Mouse (Mus musculus) cerebellum, postnatal 25 days (tissue): ENCODE measurements around the gene Ube2cbp.
A peak's percentile ranks its signal among the peaks of the same experiment; 100 is the strongest.

ENCODE experiments used
- DNase-seq, 2 experiments: peaks; one replicate each; pipeline ENCODE4 v3.0.0; 2021; ENCODE audit warnings: mixed read lengths in 2 of 2

Ube2cbp gene

GRCm38 (mm10) chr9:86464151-86465105 is at the start of gene Ube2cbp:
Gene Ube2cbp, minus strand, starts transcription at chr9:86464950.
- DNase-seq, result peak; percentile 95 to 96

- no peak for DNase-seq
These were observed 49.6 kb upstream of the Ube2cbp start for GRCm38 (mm10) chr9:86514390-86514789.

GRCm38 (mm10) chr9:86513733-86514132 is 49.0 kb upstream of the Ube2cbp start:
- DNase-seq, result no peak

GRCm38 (mm10) chr9:86507437-86507836 is 42.7 kb upstream of the Ube2cbp start:
- no peak for DNase-seq

- DNase-seq, result no peak
These were observed 34.3 kb upstream of the Ube2cbp start for GRCm38 (mm10) chr9:86499083-86499482.

- no peak for DNase-seq
These were observed 31.5 kb upstream of the Ube2cbp start for GRCm38 (mm10) chr9:86496261-86496660.

GRCm38 (mm10) chr9:86491740-86492139 is 27.0 kb upstream of the Ube2cbp start:
- peak; percentile 17 to 28 for DNase-seq

- DNase-seq, result no peak
These were observed 17.5 kb upstream of the Ube2cbp start for GRCm38 (mm10) chr9:86482236-86482635.

GRCm38 (mm10) chr9:86478414-86479093 is 13.8 kb upstream of the Ube2cbp start:
- DNase-seq, result peak in 1 of 2 experiments; percentile 21

- no peak for DNase-seq
These were observed 12.0 kb upstream of the Ube2cbp start for GRCm38 (mm10) chr9:86476763-86477162.

GRCm38 (mm10) chr9:86475956-86476355 is 11.2 kb upstream of the Ube2cbp start:
- no peak for DNase-seq

GRCm38 (mm10) chr9:86466990-86467870 is 2.5 kb upstream of the Ube2cbp start, which contains the start of gene Dop1a:
Gene Dop1a, plus strand, starts transcription at chr9:86467154.
- DNase-seq, result peak; percentile 96 to 98

- DNase-seq, result no peak
These were observed 11.1 kb downstream of the Ube2cbp start for GRCm38 (mm10) chr9:86453626-86454025.

- peak; percentile 65 to 74 for DNase-seq
These were observed 13.1 kb downstream of the Ube2cbp start for GRCm38 (mm10) chr9:86451617-86452016.

GRCm38 (mm10) chr9:86451094-86451493 is 13.7 kb downstream of the Ube2cbp start:
- DNase-seq, result no peak

GRCm38 (mm10) chr9:86449581-86449980 is 15.2 kb downstream of the Ube2cbp start:
- peak; percentile 84 to 89 for DNase-seq

- no peak for DNase-seq
These were observed 17.3 kb downstream of the Ube2cbp start for GRCm38 (mm10) chr9:86447431-86447830.

- DNase-seq, result no peak
These were observed 17.9 kb downstream of the Ube2cbp start for GRCm38 (mm10) chr9:86446847-86447246.

GRCm38 (mm10) chr9:86442248-86442647 is 22.5 kb downstream of the Ube2cbp start:
- DNase-seq, result no peak

GRCm38 (mm10) chr9:86438337-86439009 is 26.3 kb downstream of the Ube2cbp start:
- DNase-seq, result no peak

GRCm38 (mm10) chr9:86436608-86437007 is 28.1 kb downstream of the Ube2cbp start:
- no peak for DNase-seq

GRCm38 (mm10) chr9:86435510-86435909 is 29.2 kb downstream of the Ube2cbp start:
- DNase-seq, result no peak
